Mouse (Mus musculus) ES-Bruce4 (cell line): Measurements from ENCODE around the gene Lpp. TPM values are rescaled to one million over a fixed set of nuclear protein-coding genes. Genes with fewer than 3 reads are reported as not detected.
A peak's percentile ranks its signal among the peaks of the same experiment; 100 is the strongest.

ENCODE experiments used
- H3K27ac ChIP-seq: 2 replicates; pipeline ENCODE4 v1.5.1; 2012; ENCODE audit warnings: low read length, inconsistent platforms; ENCODE audit not compliant: insufficient read depth
- H3K27me3 ChIP-seq: 2 replicates; pipeline ENCODE4 v1.6.1; 2012; ENCODE audit warnings: mild to moderate bottlenecking, low read length, inconsistent platforms; ENCODE audit not compliant: control insufficient read depth, poor library complexity, insufficient read depth, severe bottlenecking
- H3K36me3 ChIP-seq: 2 replicates; pipeline ENCODE4 v1.6.1; 2012; ENCODE audit warnings: inconsistent platforms, mild to moderate bottlenecking, low read length, moderate library complexity; ENCODE audit not compliant: control insufficient read depth, poor library complexity, insufficient read depth, severe bottlenecking
- H3K4me1 ChIP-seq: one replicate; pipeline ENCODE4 v1.8.1; 2011; ENCODE audit warnings: low read length; ENCODE audit not compliant: control insufficient read depth, insufficient read depth
- H3K4me3 ChIP-seq: 2 replicates; pipeline ENCODE4 v1.5.1; 2011; ENCODE audit warnings: low read depth, mild to moderate bottlenecking, low read length
- H3K9ac ChIP-seq: 2 replicates; pipeline ENCODE4 v1.6.1; 2012; ENCODE audit warnings: low read depth, mild to moderate bottlenecking, inconsistent platforms; ENCODE audit not compliant: poor library complexity, severe bottlenecking
- H3K9me3 ChIP-seq: replicated peaks from 2 replicates; pipeline ENCODE4 v1.6.1; 2012; ENCODE audit warnings: mild to moderate bottlenecking, low read length, inconsistent platforms; ENCODE audit not compliant: control insufficient read depth, poor library complexity, insufficient read depth, severe bottlenecking
- CTCF ChIP-seq: IDR thresholded peaks from one replicate; pipeline ENCODE4 v1.8.1; 2011; ENCODE audit warnings: low read depth, low read length
- EP300 ChIP-seq: IDR thresholded peaks from 2 replicates; pipeline ENCODE4 v1.6.1; 2011; ENCODE audit warnings: low read depth, low read length; ENCODE audit not compliant: insufficient read depth
- POLR2A ChIP-seq: IDR thresholded peaks from one replicate; pipeline ENCODE4 v1.8.1; 2011; ENCODE audit warnings: low read length; ENCODE audit not compliant: insufficient read depth
- polyA plus RNA-seq: library from polyadenylated mRNA; stranded (reverse); fragments of >200 nt; gene quantifications from 2 replicates; pipeline ENCODE4 v1.2.4, GENCODE M21; 2011; ENCODE audit warnings: low read depth; ENCODE audit not compliant: missing spikeins, insufficient read depth, insufficient read length

Lpp gene
- polyA plus RNA-seq, 1 experiment = 48.5 TPM

DNA sequence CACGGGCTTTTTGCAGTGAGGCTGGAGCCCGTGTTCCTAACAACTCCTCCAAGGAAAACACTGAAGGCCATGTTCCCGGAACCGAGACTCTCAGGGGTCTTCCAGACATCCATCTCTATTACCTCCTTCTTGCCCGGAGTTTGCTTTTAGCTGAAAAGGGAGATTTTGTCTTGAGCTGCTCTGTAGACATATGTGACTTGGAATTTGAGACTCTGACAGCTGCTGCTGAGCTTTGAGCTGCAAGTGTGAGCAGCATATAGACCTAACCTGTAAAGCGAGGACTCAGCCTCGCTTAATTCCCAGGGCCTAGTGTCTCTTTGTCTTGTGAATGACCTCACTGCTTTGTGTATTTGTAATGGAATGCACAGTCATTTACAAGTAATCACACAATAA is 49.8 kb downstream of the Lpp start:
- TF ChIP-seq EP300 (no peak), POLR2A (no peak), CTCF (no peak)
- peaks cover 8% of the 10 kb centered on the region for H3K4me1 ChIP-seq
- H3K27me3 ChIP-seq = no peaks in the 10 kb centered on the region
- H3K27ac ChIP-seq = no peak overlapping the region; the same call in 1 of the 2 replicates
- no peaks in the 10 kb centered on the region for H3K9me3 ChIP-seq
- H3K9ac ChIP-seq = no peak overlapping the region
- no peaks in the 10 kb centered on the region for H3K36me3 ChIP-seq
- H3K4me3 ChIP-seq = no peak overlapping the region

DNA sequence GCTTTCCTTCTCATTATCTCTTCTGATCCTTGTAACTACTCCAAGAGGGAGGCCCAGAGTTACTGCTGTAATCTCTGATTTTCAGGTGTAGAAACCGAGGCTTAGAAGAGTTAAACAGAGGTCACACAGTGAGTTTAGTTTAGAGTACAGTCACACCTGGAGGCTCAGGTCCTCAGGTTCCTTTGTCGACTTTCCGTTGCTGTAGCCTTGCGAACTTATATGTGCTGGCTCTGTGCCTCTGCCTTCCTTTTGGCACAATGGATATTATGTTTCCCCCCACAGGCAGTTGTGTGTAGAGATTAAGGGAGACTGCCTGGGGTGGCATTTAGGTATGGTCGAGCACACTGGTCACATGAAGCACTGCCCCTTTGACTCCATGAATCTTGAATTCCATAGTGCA is 50.2 kb downstream of the Lpp start:
- no peaks in the 10 kb centered on the region for H3K36me3 ChIP-seq
- H3K27me3 ChIP-seq = no peaks in the 10 kb centered on the region
- no peak for TF ChIP-seq POLR2A
- no peak for TF ChIP-seq EP300
- TF ChIP-seq CTCF = no peak
- no peaks in the 10 kb centered on the region for H3K9me3 ChIP-seq
- no peak overlapping the region for H3K9ac ChIP-seq
- H3K27ac ChIP-seq = no peak overlapping the region; the same call in 1 of the 2 replicates
- no peak overlapping the region for H3K4me3 ChIP-seq
- peaks cover 8% of the 10 kb centered on the region for H3K4me1 ChIP-seq

DNA sequence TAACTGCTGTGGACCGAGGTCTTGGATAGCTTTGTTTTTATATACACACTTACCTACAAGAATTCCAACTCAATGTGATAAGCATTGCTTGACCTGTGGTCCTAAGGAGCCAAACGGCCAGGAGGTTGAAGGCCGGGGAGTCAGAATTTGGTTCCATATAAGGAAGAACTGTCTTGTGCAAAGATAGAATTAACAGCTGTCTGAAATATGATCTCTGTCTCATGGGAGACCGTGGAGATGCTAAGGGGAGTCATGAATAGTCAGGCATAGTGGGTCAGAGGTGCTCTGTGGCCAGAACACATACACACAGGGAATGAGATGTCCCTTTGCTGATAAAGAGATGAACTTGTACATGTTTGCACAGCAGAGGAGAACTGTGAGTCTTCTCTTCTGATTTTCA is 51.5 kb downstream of the Lpp start:
- Histone ChIP-seq H3K9ac (no peak overlapping the region), H3K36me3 (no peaks in the 10 kb centered on the region), H3K27me3 (no peaks in the 10 kb centered on the region), H3K27ac (no peak overlapping the region), H3K4me1 (peaks cover 7% of the 10 kb centered on the region), H3K4me3 (no peak overlapping the region), H3K9me3 (no peaks in the 10 kb centered on the region)
- TF ChIP-seq CTCF (no peak), POLR2A (no peak), EP300 (no peak)

GRCm38 (mm10) chr16:24445473-24445872 is 52.2 kb downstream of the Lpp start:
- Histone ChIP-seq H3K9me3 (no peaks in the 10 kb centered on the region), H3K9ac (no peak overlapping the region), H3K4me3 (no peak overlapping the region), H3K4me1 (peaks cover 7% of the 10 kb centered on the region), H3K36me3 (no peaks in the 10 kb centered on the region), H3K27me3 (no peaks in the 10 kb centered on the region), H3K27ac (no peak overlapping the region)
- TF ChIP-seq POLR2A (no peak), EP300 (no peak), CTCF (no peak)

- Histone ChIP-seq H3K36me3 (no peaks in the 10 kb centered on the region), H3K9ac (no peak overlapping the region), H3K4me3 (no peak overlapping the region), H3K27ac (no peak overlapping the region), H3K4me1 (peaks cover 7% of the 10 kb centered on the region), H3K9me3 (no peaks in the 10 kb centered on the region), H3K27me3 (no peaks in the 10 kb centered on the region)
- no peak for TF ChIP-seq POLR2A
- TF ChIP-seq EP300 = no peak
Measured at GRCm38 (mm10) chr16:24446449-24446848, 53.1 kb downstream of the Lpp start.

DNA sequence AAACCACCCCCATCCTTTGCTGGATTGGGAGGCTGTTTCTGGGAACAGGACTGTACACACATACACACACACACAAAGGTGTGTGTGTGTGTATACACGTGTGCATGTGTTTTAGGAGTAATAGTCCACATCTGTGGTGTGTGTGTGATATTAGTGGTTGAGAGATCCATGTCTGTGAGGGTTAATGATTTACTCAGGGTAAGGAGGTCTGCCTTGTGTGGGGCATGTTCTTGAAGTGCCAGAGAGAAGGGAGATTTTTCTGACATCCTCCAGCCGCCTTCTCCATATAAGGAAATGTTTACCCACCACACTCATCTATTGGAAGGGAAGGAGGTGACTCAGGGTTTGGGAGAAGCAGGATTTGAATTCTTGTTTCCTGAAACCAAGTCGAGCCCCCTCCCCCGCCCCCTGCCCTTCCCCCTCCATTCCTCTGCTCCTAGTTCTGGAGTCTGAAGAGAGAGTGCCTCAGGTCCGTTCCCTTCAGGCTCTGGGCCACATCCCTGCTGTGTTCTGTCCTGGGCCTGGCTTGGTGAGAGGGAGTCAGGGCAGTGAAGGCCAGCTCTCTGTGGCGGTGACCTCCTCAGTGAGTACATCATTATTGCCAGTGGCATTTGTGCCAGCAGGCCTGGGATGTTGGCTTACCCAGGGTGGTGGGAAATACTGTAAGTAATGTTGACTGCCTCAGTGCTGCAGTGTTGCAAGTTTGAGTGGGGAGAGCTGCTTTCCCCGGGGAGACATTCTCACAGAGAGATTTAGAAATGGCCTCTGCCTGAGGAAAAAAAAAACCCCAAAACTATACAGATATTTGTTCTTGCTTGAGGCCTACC is 54.6 kb downstream of the Lpp start:
- Histone ChIP-seq H3K27ac (peak overlapping the region; percentile 54; the same call in 1 of the 2 replicates), H3K9ac (no peak overlapping the region), H3K4me1 (peaks cover 6% of the 10 kb centered on the region), H3K9me3 (no peaks in the 10 kb centered on the region), H3K4me3 (peak overlapping the region; percentile 30), H3K27me3 (no peaks in the 10 kb centered on the region), H3K36me3 (no peaks in the 10 kb centered on the region)
- TF ChIP-seq EP300 (0 out of 2 replicates have a peak, but pooled peaks have one; percentile 38), POLR2A (no peak)
